Mouse (Mus musculus) lung, embryonic 16.5 days (tissue): Measurements from ENCODE around the gene Rnf185. TPM values are rescaled to one million over a fixed set of nuclear protein-coding genes. Genes with fewer than 3 reads are reported as not detected.
A peak's percentile ranks its signal among the peaks of the same experiment; 100 is the strongest.

ENCODE experiments used
- ATAC-seq: fragments of 200-750 bp; cut with Nextera tagmentation; 2 replicates; pipeline ENCODE4 v1.8.0; 2017; ENCODE audit warnings: low read depth, mild to moderate bottlenecking, moderate library complexity
- H3K27ac ChIP-seq: fragments of 300-500 bp; sonication (generic); 2 replicates; pipeline ENCODE4 v1.5.1; 2014; ENCODE audit warnings: mild to moderate bottlenecking, control low read depth, low read length
- H3K27me3 ChIP-seq: fragments of 300-500 bp; sonication (generic); 2 replicates; pipeline ENCODE4 v1.6.1; 2014; ENCODE audit warnings: low read depth, low read length, mixed read lengths; ENCODE audit not compliant: control insufficient read depth, insufficient read depth
- H3K36me3 ChIP-seq: fragments of 300-500 bp; sonication (generic); 2 replicates; pipeline ENCODE4 v1.6.1; 2014; ENCODE audit warnings: low read length; ENCODE audit not compliant: control insufficient read depth, insufficient read depth
- H3K4me1 ChIP-seq: fragments of 300-500 bp; sonication (generic); replicated peaks from 2 replicates; pipeline ENCODE4 v1.6.1; 2014; ENCODE audit warnings: low read length, mixed read lengths; ENCODE audit not compliant: control insufficient read depth, insufficient read depth
- H3K4me2 ChIP-seq: fragments of 300-500 bp; sonication (generic); 2 replicates; pipeline ENCODE4 v1.6.1; 2014; ENCODE audit warnings: low read depth, low read length, control low read depth
- H3K4me3 ChIP-seq: fragments of 300-500 bp; sonication (generic); 2 replicates; pipeline ENCODE4 v1.5.1; 2014; ENCODE audit warnings: mild to moderate bottlenecking, low read length, control low read depth
- H3K9ac ChIP-seq: fragments of 300-500 bp; sonication (generic); 2 replicates; pipeline ENCODE4 v1.6.1; 2014; ENCODE audit warnings: low read length, control low read depth
- H3K9me3 ChIP-seq: fragments of 300-500 bp; sonication (generic); 2 replicates; pipeline ENCODE4 v1.6.1; 2016; ENCODE audit warnings: low read length; ENCODE audit not compliant: control insufficient read depth
- WGBS: fragments of 180-500 bp; shearing (Covaris S2); extraction: QIAGEN DNeasy Blood & Tissue Kit; methylation state at CpG from one replicate; pipeline ENCODE4 v1.1.7; 2014; 5-methylcytosine and 5-hydroxymethylcytosine counted together
- polyA plus RNA-seq: library from polyadenylated mRNA; unstranded; fragments of >200 nt; fragmentation: Nextera tagmentation; extraction: Ambion mirVana; gene quantifications from 2 replicates; pipeline ENCODE4 v1.2.1, GENCODE M21; 2015

Gene Rnf185
- polyA plus RNA-seq, 1 experiment from 2014 or later, result 31.2 TPM

DNA sequence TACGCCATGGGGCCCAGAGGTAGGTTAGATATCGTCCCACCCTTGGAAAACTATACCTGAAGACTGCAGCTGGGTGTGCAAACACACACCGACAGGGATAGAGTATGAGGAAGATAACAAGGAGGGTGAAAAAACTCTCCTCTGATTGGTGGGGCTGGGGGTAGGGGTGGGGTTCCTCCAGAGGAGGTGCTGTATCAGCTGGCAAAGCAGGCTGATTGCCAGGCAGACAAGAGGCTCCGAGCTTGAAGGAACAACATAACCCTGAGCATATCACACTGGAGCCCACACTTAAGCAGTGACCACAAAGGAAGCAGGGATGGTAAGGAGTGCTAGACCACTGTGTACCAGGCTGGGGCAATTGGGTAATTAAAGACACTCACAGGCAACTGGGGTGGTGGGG is 72.7 kb downstream of the Rnf185 start:
- no peak for ATAC-seq
- Histone ChIP-seq H3K4me3 (no peak overlapping the region), H3K27me3 (no peaks in the 10 kb centered on the region)

DNA sequence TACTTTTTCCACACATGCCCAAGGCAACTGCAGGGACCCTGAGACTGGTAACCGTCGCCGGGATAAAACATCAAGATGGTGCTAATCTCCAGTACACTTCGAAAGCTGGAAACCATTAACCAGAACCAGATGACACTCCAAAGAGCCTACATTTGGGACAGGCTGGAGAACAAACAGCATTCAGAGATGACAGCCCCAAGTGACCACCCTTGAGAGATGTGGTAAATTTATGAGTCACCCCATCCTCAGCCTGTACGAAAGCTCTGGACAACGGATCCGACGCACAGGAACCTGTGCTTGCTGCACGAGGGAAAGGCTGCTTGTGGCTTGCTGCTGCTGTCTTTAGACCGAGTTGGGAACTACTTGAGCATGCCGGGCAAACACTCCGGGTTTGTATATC is 77.4 kb downstream of the Rnf185 start:
- H3K4me2 ChIP-seq, result no peak overlapping the region
- H3K27me3 ChIP-seq, result no peaks in the 10 kb centered on the region
- WGBS, result 53% methylated on average over 12 of the region's 12 CpGs
- no peaks in the 10 kb centered on the region for H3K9me3 ChIP-seq
- no peak for ATAC-seq
- no peaks in the 10 kb centered on the region for H3K36me3 ChIP-seq
- H3K9ac ChIP-seq, result no peak overlapping the region
- no peak overlapping the region for H3K27ac ChIP-seq
- peaks cover 35% of the 10 kb centered on the region for H3K4me1 ChIP-seq
- no peak overlapping the region for H3K4me3 ChIP-seq

More for the DNA sequence above, 72.7 kb downstream of the Rnf185 start:
- WGBS, result 65% methylated on average over 4 of the region's 4 CpGs
- Histone ChIP-seq H3K4me2 (no peak overlapping the region), H3K4me1 (peaks cover 4% of the 10 kb centered on the region; the same call in 1 of the 2 replicates), H3K9ac (no peak overlapping the region), H3K36me3 (peaks cover 11% of the 10 kb centered on the region), H3K9me3 (no peaks in the 10 kb centered on the region), H3K27ac (no peak overlapping the region)

DNA sequence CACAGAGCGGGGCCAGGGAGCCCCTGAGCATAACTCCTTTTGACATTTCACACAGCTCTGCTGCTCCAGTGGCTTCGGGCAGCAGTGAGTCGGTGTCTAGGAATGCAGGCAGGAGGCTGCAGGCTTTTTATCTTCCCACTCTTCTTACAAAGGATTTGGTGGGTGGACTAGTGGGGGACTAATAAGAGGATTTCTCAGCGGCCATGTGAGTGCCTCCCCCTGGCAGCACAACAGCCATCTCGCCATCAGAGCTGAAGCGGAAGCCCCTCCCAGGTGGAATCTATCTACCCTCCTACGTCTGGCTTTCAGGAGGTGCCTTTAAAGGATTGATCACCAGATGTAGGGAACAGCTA is 77.9 kb downstream of the Rnf185 start:
- no peak overlapping the region for H3K4me2 ChIP-seq
- no peaks in the 10 kb centered on the region for H3K27me3 ChIP-seq
- ATAC-seq, result no peak
- WGBS, result 29% methylated on average over 7 of the region's 7 CpGs
- no peak overlapping the region for H3K4me3 ChIP-seq
- no peak overlapping the region for H3K9ac ChIP-seq
- H3K27ac ChIP-seq, result peak overlapping the region; percentile 43
- no peaks in the 10 kb centered on the region for H3K36me3 ChIP-seq
- H3K9me3 ChIP-seq, result no peaks in the 10 kb centered on the region
- peaks cover 38% of the 10 kb centered on the region for H3K4me1 ChIP-seq

DNA sequence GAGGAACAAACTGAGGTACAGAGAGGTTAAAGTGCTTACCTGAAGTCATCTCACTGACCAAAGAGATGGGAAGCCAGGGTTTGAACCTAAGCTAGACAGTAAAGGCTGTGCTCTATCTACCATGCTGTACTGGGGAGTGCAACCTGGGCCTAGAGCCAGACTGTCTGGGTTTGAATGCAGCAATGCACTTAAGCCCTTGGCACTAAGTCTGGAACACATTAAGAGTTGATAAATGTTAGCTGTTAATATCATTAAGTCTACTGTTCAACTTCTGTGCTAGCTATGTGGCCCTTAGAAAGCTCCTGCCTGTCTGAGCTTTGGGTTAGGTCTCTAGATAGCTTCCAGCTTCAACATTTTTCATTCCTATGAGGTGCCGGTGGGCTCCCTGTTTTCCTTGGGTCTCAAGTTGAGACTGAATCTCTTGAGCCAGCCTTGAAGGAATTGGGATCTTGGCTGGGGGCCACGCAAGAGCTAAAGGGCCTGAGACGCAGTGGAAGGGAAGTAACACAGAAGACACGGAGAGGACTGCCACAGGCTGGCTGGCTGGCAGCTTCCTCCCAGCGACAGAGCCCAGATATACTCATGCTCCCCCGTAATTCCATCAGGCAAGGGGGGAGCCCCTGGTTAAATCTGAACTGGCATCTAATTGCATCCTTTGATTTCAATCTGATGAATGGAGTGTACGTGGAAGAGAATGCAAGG is 78.4 kb downstream of the Rnf185 start:
- H3K4me3 ChIP-seq, result no peak overlapping the region
- H3K4me2 ChIP-seq, result no peak overlapping the region
- ATAC-seq, result peak; percentile 13; the same call in 1 of the 2 replicates
- peaks cover 43% of the 10 kb centered on the region for H3K4me1 ChIP-seq
- H3K36me3 ChIP-seq, result no peaks in the 10 kb centered on the region
- H3K9ac ChIP-seq, result no peak overlapping the region
- H3K27ac ChIP-seq, result peak overlapping the region; percentile 43
- no peaks in the 10 kb centered on the region for H3K27me3 ChIP-seq
- WGBS, result 28% methylated on average over 7 of the region's 7 CpGs
- H3K9me3 ChIP-seq, result no peaks in the 10 kb centered on the region

DNA sequence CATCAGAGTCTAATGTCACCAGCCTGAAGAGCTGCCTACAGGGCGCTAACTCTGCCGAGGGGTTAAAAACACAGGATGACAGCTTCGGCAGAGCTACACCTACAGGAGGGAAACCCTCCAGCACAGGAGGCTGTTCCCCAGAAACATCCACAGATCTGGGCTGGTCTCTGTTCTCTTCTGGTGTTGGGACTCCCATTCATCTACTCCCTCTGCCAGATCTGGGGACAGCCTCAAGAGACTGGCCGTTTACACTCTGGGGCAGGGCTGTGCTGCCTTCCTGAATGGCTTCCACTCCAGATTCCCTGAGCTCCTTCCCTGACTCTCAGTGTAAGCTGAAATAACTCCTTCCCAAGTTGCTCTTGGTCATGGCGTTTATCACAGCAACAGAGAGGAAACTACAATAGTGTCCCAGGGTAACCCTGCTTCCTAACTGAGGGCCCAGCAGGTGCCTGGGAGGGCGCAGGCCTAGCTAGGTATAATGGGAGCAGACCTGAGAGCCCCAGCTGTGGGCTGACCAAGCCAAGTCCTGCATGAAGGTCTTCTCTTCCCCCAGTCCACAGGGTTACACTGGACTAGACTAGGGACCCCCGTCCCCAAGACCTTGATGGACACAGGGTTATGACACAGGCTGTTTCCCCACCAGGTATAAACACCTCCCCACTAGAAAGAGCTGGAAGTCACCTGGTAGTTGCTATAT is 80.4 kb downstream of the Rnf185 start:
- Histone ChIP-seq H3K9ac (peak overlapping the region; percentile 64), H3K36me3 (no peaks in the 10 kb centered on the region), H3K9me3 (no peaks in the 10 kb centered on the region), H3K27ac (peak overlapping the region; percentile 58), H3K4me3 (peak overlapping the region; percentile 55), H3K4me2 (peak overlapping the region; percentile 70), H3K27me3 (no peaks in the 10 kb centered on the region), H3K4me1 (peaks cover 44% of the 10 kb centered on the region)
- ATAC-seq, result peak; percentile 28
- WGBS, result 25% methylated on average over 7 of the region's 7 CpGs

DNA sequence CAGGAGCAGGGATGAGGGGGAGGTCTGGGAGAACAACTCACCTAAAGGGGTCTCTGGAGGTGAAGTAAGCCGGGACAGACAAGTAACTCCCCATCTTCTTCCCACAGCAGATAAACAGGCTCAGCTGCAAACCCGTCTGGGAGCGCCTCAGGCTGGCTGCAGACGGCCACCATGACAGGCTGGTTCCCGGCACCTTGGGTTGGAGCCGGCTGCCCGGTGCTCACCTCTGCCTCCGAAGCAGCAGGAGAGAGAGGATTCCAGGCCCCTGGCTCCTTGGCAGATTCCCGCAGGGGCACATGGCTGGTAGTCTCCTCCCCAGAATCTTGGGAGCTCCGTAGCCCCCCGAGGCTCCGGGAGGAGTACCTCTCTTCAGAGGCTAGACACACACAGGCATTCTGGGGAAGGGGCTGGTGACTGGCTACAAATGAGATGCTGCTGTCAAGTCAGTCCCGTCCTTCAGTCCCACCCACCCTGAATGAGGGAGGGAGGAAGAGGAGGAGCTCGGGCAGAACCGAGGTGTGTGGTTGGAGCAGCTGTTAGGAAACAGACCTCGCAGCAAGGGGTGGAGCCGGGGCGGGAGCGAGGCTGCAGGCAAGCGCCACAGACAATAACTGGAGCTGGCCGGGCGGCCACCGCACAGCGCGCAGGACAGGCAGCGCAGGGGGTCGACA is 81.1 kb downstream of the Rnf185 start:
- peak overlapping the region; percentile 58 for H3K27ac ChIP-seq
- WGBS, result 3% methylated on average over 27 of the region's 27 CpGs
- H3K27me3 ChIP-seq, result no peaks in the 10 kb centered on the region
- peak; percentile 95 for ATAC-seq
- H3K4me2 ChIP-seq, result peak overlapping the region; percentile 70
- peaks cover 44% of the 10 kb centered on the region for H3K4me1 ChIP-seq
- no peaks in the 10 kb centered on the region for H3K9me3 ChIP-seq
- H3K36me3 ChIP-seq, result no peaks in the 10 kb centered on the region
- H3K4me3 ChIP-seq, result peak overlapping the region; percentile 55
- H3K9ac ChIP-seq, result peak overlapping the region; percentile 64

DNA sequence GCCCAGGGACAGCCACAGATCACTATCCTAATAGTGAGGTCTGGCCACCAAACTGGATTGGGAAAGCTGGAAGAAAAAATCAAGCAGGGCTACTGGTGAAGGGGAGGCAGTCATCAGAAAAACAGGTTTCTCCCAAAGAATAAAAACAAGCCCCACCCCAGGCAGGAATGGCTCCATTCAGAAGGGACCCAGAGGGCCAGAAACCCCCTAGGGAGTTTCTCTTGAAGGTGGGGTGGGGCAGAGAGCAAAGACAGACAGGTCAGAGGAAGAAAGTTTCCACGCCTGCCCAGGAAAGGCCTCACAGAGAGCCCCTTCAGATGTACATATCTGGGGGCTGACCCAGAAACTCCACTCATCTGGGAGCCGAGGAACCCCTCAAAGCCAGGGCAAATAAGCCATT is 82.0 kb downstream of the Rnf185 start:
- peak overlapping the region; percentile 33 for H3K27ac ChIP-seq
- no peak for ATAC-seq
- peak overlapping the region; percentile 70 for H3K4me2 ChIP-seq
- H3K4me3 ChIP-seq, result peak overlapping the region; percentile 55; the same call in 1 of the 2 replicates
- H3K9ac ChIP-seq, result peak overlapping the region; percentile 2; the same call in 1 of the 2 replicates
- no peaks in the 10 kb centered on the region for H3K36me3 ChIP-seq
- peaks cover 44% of the 10 kb centered on the region for H3K4me1 ChIP-seq
- H3K27me3 ChIP-seq, result no peaks in the 10 kb centered on the region
- H3K9me3 ChIP-seq, result no peaks in the 10 kb centered on the region
- whole genome bisulfite sequencing, result 62% methylated on average over 2 of the region's 2 CpGs

DNA sequence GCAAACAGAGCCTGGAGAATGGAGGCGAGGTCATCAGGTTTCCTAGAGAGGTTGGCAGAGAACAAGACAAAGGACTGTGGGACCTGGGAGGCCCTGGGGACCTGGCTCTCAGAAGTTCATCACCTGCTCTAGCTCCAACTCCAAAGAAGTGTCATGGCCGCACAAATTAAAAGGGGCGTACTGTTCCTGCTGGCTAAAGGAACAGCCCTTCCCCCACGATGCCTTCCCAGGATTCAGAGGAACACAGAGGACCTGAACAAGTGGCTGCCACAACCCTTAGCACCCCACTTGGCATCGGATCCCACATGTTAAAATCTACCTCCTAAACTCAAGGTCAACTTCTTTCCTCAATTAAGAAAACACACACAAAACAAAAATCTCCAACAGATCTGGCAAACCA is 82.7 kb downstream of the Rnf185 start:
- no peaks in the 10 kb centered on the region for H3K36me3 ChIP-seq
- peak overlapping the region; percentile 25; the same call in 1 of the 2 replicates for H3K4me2 ChIP-seq
- no peak overlapping the region for H3K9ac ChIP-seq
- no peak for ATAC-seq
- H3K9me3 ChIP-seq, result no peaks in the 10 kb centered on the region
- WGBS, result 61% methylated on average over 5 of the region's 5 CpGs
- no peak overlapping the region; the same call in 1 of the 2 replicates for H3K27ac ChIP-seq
- peaks cover 40% of the 10 kb centered on the region for H3K4me1 ChIP-seq
- H3K4me3 ChIP-seq, result no peak overlapping the region
- H3K27me3 ChIP-seq, result no peaks in the 10 kb centered on the region

DNA sequence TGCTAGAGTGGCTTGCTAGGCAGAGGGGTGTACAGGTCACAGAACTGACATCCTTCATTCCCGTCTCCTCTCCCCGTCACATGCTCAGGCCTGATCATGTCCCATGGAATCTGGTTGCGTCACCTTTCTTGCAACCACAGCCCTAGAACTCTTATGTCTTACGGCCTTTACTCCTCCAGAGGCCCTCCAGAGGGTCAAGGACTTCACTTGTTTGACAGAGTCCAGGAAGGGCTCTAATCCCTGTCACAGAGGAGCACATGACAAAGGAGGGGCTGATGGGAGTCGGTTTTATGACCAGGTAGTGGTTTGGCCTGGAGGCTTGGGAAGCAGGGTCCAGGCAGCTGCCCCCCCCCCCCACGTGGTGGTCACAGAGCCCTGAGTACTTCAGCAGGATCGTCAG is 83.2 kb downstream of the Rnf185 start:
- H3K36me3 ChIP-seq, result no peaks in the 10 kb centered on the region
- H3K27me3 ChIP-seq, result no peaks in the 10 kb centered on the region
- WGBS, result 36% methylated on average over 7 of the region's 7 CpGs
- H3K9ac ChIP-seq, result no peak overlapping the region
- H3K4me3 ChIP-seq, result no peak overlapping the region
- H3K9me3 ChIP-seq, result no peaks in the 10 kb centered on the region
- H3K4me1 ChIP-seq, result peaks cover 35% of the 10 kb centered on the region
- no peak overlapping the region for H3K4me2 ChIP-seq
- no peak overlapping the region; the same call in 1 of the 2 replicates for H3K27ac ChIP-seq
- ATAC-seq, result no peak
